Mouse (Mus musculus) embryonic fibroblast, embryonic 13.5 days (primary cell): ENCODE measurements around the gene Kcnk5.

Experiments used
- CTCF ChIP-seq: IDR thresholded peaks from 2 replicates; pipeline ENCODE4 v1.5.1; 2011; ENCODE audit warnings: mild to moderate bottlenecking, control low read depth, low read length, moderate library complexity, borderline replicate concordance; ENCODE audit not compliant: insufficient read depth
- POLR2A ChIP-seq: IDR thresholded peaks from 2 replicates; pipeline ENCODE4 v1.6.1; 2011; ENCODE audit warnings: low read depth, mild to moderate bottlenecking, control low read depth, low read length, moderate library complexity

GRCm38 (mm10) chr14:20214125-20214524 is 32.5 kb upstream of the Kcnk5 start:
- no peak for TF ChIP-seq CTCF
- no peak for TF ChIP-seq POLR2A
